Mouse (Mus musculus): Measurements from ENCODE around the gene Hoxd9. TPM values are rescaled to one million over a fixed set of nuclear protein-coding genes. Genes with fewer than 3 reads are reported as not detected.
A peak's percentile ranks its signal among the peaks of the same experiment; 100 is the strongest.

The Hoxd9 gene
- polyA plus RNA-seq, 1 experiment from 2014 or later: not detected

DNA sequence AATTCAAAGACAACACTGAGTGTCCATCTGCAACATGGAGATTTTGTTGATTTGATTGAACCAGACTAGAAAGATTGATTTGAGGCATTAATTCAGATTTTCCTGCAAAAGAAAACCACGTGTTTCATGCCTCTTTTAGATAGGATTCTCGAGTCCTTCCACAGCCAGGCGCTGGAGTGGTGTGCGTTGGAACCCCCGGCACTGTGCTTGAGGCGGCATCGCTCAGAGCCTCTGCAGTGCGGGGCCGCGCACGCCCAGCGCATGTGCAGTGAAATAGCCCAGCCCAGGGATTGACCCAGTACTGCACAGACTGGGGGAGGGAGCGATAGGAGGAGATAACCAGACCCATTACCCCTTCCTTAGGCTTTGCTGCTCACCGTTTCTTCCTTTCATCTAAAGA is 17.4 kb downstream of the Hoxd9 start:
- Histone ChIP-seq H3K4me1 (peaks cover 12% of the 10 kb centered on the region), H3K27me3 (peaks cover 99% of the 10 kb centered on the region), H3K27ac (no peak overlapping the region), H3K9me3 (replicated peaks) (no peaks in the 10 kb centered on the region), H3K36me3 (ENCODE audit: poor library complexity, severe bottlenecking) (no peaks in the 10 kb centered on the region), H3K9ac (no peak overlapping the region), H3K4me3 (no peak overlapping the region), H3K4me2 (no peak overlapping the region)
- under 1% methylated on average over 14 of the region's 14 CpGs for WGBS
- no peak for ATAC-seq

DNA sequence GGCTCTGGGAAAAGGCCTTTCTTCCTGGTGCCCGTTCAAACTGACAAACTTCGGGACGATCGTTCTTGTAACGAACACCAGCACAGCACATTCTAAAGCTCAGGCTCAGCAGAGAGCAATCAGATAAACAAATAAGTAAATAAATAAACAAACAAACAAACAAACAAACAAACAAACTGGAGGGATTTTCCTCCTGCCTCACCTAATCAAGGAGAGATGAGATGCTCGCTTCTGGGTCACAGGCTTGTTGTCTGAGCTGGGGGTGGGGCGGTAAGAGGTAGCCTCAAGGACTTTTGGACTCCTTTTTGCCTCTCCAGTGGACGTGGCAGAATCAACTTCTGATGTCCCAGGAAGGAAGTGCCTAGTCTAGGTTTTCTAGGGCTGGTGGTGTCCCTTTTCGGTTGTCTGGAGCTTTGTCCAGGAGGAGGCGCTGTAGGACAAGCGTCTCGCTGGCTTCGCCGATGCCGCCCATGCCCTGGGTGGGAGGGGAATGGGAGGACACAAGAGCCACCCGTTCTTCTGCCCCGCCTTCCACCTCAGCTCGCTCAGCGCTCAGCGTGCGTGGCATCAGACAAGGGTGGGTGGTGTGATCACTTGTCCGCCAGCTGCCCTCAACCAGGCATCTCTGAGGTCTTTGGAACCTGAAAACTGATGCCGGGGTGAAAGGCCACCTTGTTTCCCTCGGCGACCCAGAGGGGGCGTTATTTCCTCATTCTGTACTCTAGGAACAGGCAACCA is 18.1 kb downstream of the Hoxd9 start:
- Histone ChIP-seq H3K4me2 (peak overlapping the region; percentile 46), H3K4me3 (0 out of 2 replicates have a peak overlapping the region, but pooled peaks have one; percentile 4), H3K4me1 (peaks cover 12% of the 10 kb centered on the region), H3K9ac (no peak overlapping the region), H3K9me3 (replicated peaks) (no peaks in the 10 kb centered on the region), H3K27me3 (peaks cover 99% of the 10 kb centered on the region), H3K27ac (no peak overlapping the region), H3K36me3 (ENCODE audit: poor library complexity, severe bottlenecking) (no peaks in the 10 kb centered on the region)
- peak; percentile 38; the same call in 1 of the 2 replicates for ATAC-seq
- WGBS: 3% methylated on average over 26 of the region's 26 CpGs

DNA sequence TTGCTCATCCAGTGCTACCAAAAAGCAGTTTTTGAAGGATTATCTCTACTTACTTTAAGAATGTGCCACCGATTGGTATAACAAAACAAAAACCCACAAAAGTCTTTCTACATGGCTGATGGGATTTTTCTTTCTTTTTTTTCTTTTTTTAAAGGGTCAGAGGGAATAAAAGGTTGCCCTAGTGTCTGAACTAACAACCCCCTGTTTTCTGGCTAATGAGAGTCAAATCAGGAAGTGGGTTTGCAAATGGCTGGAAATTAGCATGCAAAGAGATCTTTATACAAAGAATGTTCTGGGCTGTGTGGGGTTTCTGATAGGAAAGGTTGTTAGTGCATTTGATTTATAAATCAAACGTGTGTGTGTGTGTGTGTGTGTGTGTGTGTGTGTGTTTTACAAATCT is 22.9 kb downstream of the Hoxd9 start:
- H3K9me3 ChIP-seq (replicated peaks): no peaks in the 10 kb centered on the region
- no peaks in the 10 kb centered on the region for H3K36me3 ChIP-seq (ENCODE audit: poor library complexity, severe bottlenecking)
- H3K4me3 ChIP-seq: no peak overlapping the region
- no peak overlapping the region for H3K27ac ChIP-seq
- peaks cover 100% of the 10 kb centered on the region for H3K27me3 ChIP-seq
- no peak overlapping the region for H3K4me2 ChIP-seq
- no peak for ATAC-seq
- H3K4me1 ChIP-seq: 0 out of 2 replicates have a peak, but pooled peaks cover 5% of the 10 kb centered on the region
- H3K9ac ChIP-seq: no peak overlapping the region
- WGBS: 3% methylated on average over 2 of the region's 2 CpGs

DNA sequence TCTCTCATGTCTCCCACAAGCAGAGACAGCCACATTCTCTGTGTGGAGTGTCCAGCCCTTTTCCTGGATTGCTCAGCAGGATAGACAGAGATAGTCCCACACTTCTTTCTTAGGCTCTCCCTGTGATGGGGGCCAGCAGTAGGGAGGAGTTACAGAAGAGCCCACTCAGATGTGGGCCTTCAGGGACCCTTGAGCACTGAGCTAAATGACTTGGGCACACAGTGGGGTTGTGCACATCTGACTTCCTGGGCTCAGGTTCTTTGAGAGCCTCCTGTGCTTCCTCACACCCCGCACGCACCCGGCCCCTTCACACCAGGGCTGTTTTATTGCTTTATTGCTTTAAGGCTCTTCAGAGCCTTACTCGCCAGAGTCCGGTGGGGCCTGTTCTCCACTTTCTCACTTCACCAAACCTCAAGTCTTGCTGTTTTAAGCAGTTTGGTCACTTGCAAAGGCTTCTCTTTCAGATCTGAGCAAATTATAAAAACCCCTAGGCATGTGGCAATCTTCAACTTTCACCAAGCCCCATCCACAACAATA is 23.5 kb downstream of the Hoxd9 start:
- no peaks in the 10 kb centered on the region for H3K9me3 ChIP-seq (replicated peaks)
- no peak overlapping the region for H3K9ac ChIP-seq
- H3K4me1 ChIP-seq: 0 out of 2 replicates have a peak, but pooled peaks cover under 1% of the 10 kb centered on the region
- H3K27ac ChIP-seq: no peak overlapping the region
- H3K4me2 ChIP-seq: no peak overlapping the region
- H3K27me3 ChIP-seq: peaks cover 100% of the 10 kb centered on the region
- H3K4me3 ChIP-seq: no peak overlapping the region
- ATAC-seq: no peak
- WGBS: 0% methylated on average over 5 of the region's 5 CpGs
- H3K36me3 ChIP-seq (ENCODE audit: poor library complexity, severe bottlenecking): no peaks in the 10 kb centered on the region

DNA sequence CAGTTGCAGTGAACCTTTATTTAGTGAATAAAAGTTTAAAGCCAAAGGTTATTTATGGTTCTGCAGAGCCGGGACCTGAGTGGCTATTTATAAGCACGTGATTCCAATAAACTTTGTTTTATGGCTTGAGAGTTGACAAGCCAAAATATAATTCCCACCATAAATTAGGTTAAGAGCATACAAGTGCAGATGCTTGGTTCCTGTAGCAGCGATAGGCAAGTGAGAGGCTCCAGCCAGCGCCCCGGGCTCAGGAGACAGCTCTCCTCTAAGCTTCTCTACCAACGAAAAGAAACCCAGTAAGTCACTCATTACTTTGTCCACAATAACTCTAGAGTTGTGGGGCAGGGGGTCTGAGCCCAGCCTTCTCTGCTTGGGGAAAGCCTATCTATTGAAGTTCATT is 24.4 kb downstream of the Hoxd9 start:
- Histone ChIP-seq H3K4me3 (no peak overlapping the region), H3K4me1 (no peaks in the 10 kb centered on the region), H3K36me3 (ENCODE audit: poor library complexity, severe bottlenecking) (no peaks in the 10 kb centered on the region), H3K9ac (no peak overlapping the region), H3K27me3 (peaks cover 100% of the 10 kb centered on the region), H3K27ac (no peak overlapping the region), H3K9me3 (replicated peaks) (no peaks in the 10 kb centered on the region), H3K4me2 (no peak overlapping the region)
- ATAC-seq: no peak
- 6% methylated on average over 6 of the region's 6 CpGs for WGBS

DNA sequence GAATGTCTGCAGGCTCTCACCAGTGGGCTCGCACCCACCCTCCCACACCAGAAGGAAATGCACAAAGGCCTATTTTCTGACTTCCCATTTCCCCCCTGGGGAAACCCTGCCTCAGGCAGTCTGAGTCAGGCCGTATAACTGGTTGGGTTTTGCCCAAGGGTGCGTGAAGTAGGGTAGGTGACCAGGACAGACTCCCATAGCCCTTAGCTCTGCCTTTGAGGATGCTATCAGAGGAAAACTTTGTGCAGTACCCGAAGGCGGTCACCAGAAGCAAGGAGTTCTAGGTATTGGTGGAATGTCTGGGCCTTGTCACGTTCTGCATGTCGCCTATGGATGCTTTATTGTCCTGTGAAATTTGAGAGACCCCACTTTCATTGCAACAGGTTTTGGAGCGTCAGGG is 25.4 kb downstream of the Hoxd9 start:
- H3K36me3 ChIP-seq (ENCODE audit: poor library complexity, severe bottlenecking): no peaks in the 10 kb centered on the region
- H3K27ac ChIP-seq: no peak overlapping the region
- 3% methylated on average over 8 of the region's 8 CpGs for WGBS
- no peak overlapping the region for H3K4me3 ChIP-seq
- peaks cover 100% of the 10 kb centered on the region for H3K27me3 ChIP-seq
- no peak overlapping the region for H3K9ac ChIP-seq
- H3K4me2 ChIP-seq: no peak overlapping the region
- H3K9me3 ChIP-seq (replicated peaks): no peaks in the 10 kb centered on the region
- H3K4me1 ChIP-seq: 0 out of 2 replicates have a peak, but pooled peaks cover 2% of the 10 kb centered on the region
- ATAC-seq: no peak

DNA sequence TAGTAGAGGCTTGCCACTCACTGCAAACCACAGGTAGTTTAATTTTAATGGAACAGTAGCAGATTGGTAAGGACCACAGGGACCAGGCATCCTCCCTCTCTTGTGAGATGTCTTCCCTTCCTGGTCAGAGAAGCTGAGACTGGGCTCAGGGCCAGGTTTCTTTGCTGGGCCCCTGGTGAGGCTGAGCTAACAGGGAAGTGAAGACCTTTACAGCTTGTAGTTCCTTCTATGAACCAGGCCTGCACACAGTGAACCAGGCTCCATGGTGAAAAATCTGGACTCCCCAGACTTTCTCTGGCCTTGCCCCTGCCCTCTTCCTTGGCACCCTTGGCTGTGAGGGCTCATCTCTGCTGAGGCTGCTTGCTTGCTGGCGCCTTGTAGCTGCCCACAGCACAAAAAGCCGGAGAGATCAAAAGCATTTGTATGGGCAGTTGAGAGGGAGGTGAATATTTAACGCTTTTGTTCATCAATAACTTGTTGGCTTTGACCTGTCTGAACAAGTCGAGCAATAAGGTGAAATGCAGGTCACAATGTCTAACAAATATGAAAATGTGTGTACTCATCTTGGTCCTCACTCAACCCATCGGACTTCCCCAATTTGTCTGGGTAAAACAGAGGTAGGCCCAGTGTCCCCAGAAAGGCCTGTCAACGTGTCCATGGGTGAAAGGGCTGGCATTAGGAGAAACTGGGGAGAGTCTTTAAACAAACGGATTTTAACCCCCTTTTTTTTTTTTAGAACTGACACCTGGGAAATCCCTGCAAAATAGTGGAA is 26.9 kb downstream of the Hoxd9 start:
- Histone ChIP-seq H3K27me3 (peaks cover 100% of the 10 kb centered on the region), H3K4me3 (no peak overlapping the region), H3K4me2 (no peak overlapping the region), H3K9me3 (replicated peaks) (no peaks in the 10 kb centered on the region), H3K36me3 (ENCODE audit: poor library complexity, severe bottlenecking) (no peaks in the 10 kb centered on the region), H3K4me1 (0 out of 2 replicates have a peak, but pooled peaks cover 2% of the 10 kb centered on the region), H3K9ac (no peak overlapping the region), H3K27ac (no peak overlapping the region)
- WGBS: 7% methylated on average over 7 of the region's 7 CpGs
- ATAC-seq: no peak

DNA sequence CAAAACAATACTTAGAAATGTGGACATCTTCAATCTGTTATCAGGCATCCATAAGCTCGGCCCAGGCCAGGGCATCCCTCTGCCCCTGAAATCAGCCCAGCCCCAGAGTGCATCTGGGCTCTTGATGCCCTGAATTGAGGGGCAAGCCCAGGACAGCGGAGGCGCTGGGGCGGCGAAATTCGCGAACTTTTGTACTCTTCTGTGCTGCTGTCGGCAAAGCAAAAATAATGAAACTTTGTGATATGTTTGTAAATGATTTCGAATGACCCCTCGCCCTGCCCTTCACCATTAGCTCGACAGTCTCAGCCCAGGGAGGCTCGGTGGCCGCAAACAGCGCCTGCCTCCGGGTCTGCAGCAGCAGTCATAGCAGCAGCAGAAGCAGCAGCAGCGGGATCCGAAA is 27.6 kb downstream of the Hoxd9 start:
- H3K4me1 ChIP-seq: 0 out of 2 replicates have a peak, but pooled peaks cover 2% of the 10 kb centered on the region
- under 1% methylated on average over 17 of the region's 17 CpGs for WGBS
- H3K36me3 ChIP-seq (ENCODE audit: poor library complexity, severe bottlenecking): no peaks in the 10 kb centered on the region
- no peak for ATAC-seq
- no peak overlapping the region for H3K4me3 ChIP-seq
- H3K9ac ChIP-seq: no peak overlapping the region
- H3K27ac ChIP-seq: no peak overlapping the region
- H3K27me3 ChIP-seq: peaks cover 99% of the 10 kb centered on the region
- no peak overlapping the region for H3K4me2 ChIP-seq
- H3K9me3 ChIP-seq (replicated peaks): no peaks in the 10 kb centered on the region

DNA sequence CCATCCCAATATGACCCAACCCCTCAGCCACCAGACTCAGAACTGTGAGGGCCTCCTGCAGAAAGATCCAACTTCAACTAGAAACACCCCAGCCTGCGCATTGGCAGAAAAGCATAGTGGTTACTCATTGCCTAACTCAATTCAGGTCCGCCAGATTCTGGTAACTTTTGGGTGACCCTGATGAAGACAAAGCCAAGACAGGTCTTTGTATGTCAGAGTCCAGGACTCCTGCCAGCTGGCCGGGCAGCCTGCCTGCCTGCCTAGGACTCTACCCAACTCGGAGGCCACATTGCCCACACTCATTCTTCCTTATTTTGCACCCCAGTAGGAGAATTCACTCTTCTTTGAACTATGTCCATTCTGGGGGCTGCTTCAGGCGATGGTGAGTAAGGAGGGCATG is 29.0 kb downstream of the Hoxd9 start, which contains the start of gene Gm28230:
TSS of gene Gm28230 (plus strand) at position 178 of the 400 bp plus-strand sequence.
- H3K9me3 ChIP-seq (replicated peaks): no peaks in the 10 kb centered on the region
- peak within 1 kb of the TSS; percentile 3; the same call in 1 of the 2 replicates for H3K4me3 ChIP-seq
- ATAC-seq: no peak
- H3K4me1 ChIP-seq: 0 out of 2 replicates have a peak, but pooled peaks cover 2% of the 10 kb centered on the region
- H3K27ac ChIP-seq: no peak within 1 kb of the TSS
- 2% methylated on average over 5 of the region's 5 CpGs for WGBS
- no peaks in the 10 kb centered on the region for H3K36me3 ChIP-seq (ENCODE audit: poor library complexity, severe bottlenecking)
- H3K27me3 ChIP-seq: peaks cover 99% of the 10 kb centered on the region
- H3K4me2 ChIP-seq: peak within 1 kb of the TSS; percentile 22; the same call in 1 of the 2 replicates
- no peak within 1 kb of the TSS for H3K9ac ChIP-seq

DNA sequence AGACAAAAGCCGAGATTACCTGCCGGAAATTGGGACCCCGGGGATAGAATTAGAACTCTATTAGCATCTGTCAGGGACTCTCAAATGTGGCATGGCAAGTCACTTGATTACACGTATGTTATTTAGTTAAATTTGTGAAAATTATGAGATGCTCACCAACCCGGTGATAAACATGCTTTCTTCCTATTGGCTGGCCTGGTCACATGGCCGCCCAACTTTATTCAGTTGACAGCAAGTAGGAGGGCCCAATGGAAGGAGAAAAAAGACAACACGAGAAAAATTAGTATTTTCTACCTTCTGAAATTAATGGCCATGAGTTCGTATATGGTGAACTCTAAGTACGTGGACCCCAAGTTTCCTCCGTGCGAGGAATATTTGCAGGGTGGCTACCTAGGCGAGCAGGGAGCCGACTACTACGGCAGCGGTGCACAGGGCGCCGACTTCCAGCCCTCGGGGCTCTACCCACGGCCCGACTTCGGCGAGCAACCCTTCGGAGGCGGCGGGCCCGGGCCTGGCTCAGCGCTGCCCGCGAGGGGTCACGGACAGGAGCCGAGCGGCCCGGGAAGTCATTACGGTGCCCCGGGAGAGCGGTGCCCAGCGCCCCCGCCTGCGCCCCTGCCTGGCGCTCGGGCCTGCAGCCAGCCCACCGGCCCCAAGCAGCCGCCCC is 29.6 kb downstream of the Hoxd9 start:
- WGBS: under 1% methylated on average over 40 of the region's 43 CpGs
- peak overlapping the region; percentile 3; the same call in 1 of the 2 replicates for H3K4me3 ChIP-seq
- H3K4me2 ChIP-seq: peak overlapping the region; percentile 22; the same call in 1 of the 2 replicates
- 0 out of 2 replicates have a peak, but pooled peaks cover 2% of the 10 kb centered on the region for H3K4me1 ChIP-seq
- ATAC-seq: no peak
- H3K36me3 ChIP-seq (ENCODE audit: poor library complexity, severe bottlenecking): no peaks in the 10 kb centered on the region
- H3K27me3 ChIP-seq: peaks cover 99% of the 10 kb centered on the region
- no peak overlapping the region for H3K9ac ChIP-seq
- no peak overlapping the region for H3K27ac ChIP-seq
- H3K9me3 ChIP-seq (replicated peaks): no peaks in the 10 kb centered on the region

DNA sequence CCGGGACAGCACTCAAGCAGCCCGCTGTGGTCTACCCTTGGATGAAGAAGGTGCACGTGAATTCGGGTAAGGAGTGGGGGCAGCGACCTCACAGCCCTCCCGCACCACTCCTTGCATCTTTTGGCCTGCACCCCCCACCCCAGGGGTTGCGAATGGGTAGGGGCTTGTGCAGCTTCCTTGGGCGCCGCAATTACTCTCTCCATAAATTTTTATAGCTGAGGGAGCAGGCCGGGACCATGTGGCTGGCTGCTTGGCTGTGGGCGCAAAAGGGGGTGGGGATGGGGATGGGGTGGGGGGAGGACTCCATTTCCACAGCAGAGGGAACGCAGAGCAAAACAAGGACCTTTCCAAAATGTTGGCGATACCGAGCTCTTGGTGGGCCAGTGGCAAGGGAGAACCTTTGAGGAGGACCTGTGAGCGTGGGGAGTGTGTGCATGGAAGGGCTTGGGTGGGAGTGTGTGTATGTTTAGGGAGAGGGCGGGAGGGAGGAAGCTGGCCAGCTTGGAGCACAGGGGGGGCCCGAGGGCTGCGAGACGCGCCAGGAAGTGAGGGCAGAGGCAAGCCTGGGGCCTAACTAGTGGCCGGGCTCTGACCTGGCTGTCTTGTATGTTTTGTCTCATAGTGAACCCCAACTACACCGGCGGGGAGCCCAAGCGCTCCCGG is 30.2 kb downstream of the Hoxd9 start:
- H3K27ac ChIP-seq: no peak overlapping the region
- H3K4me2 ChIP-seq: no peak overlapping the region
- H3K27me3 ChIP-seq: peaks cover 99% of the 10 kb centered on the region
- no peaks in the 10 kb centered on the region for H3K36me3 ChIP-seq (ENCODE audit: poor library complexity, severe bottlenecking)
- H3K9ac ChIP-seq: no peak overlapping the region
- H3K4me3 ChIP-seq: peak overlapping the region; percentile 3; the same call in 1 of the 2 replicates
- WGBS: under 1% methylated on average over 25 of the region's 25 CpGs
- peaks cover 2% of the 10 kb centered on the region; the same call in 1 of the 2 replicates for H3K4me1 ChIP-seq
- H3K9me3 ChIP-seq (replicated peaks): no peaks in the 10 kb centered on the region
- ATAC-seq: no peak
